Mouse (Mus musculus) brain, embryonic 14.5 days (tissue): ENCODE measurements around the gene Tubgcp6.

Experiments used
- CTCF ChIP-seq: fragments of 200-500 bp; IDR thresholded peaks from 2 replicates; pipeline ENCODE4 v1.5.1; 2012; ENCODE audit warnings: inconsistent platforms, mild to moderate bottlenecking, moderate library complexity, borderline replicate concordance; ENCODE audit not compliant: insufficient read depth, insufficient read length; ENCODE audit errors: extremely low read depth
- POLR2A ChIP-seq: fragments of 200-500 bp; IDR thresholded peaks from 2 replicates; pipeline ENCODE4 v1.6.1; 2012; ENCODE audit warnings: mild to moderate bottlenecking, inconsistent platforms, borderline replicate concordance; ENCODE audit not compliant: poor library complexity, insufficient read depth, insufficient read length, severe bottlenecking; ENCODE audit errors: extremely low read depth

DNA sequence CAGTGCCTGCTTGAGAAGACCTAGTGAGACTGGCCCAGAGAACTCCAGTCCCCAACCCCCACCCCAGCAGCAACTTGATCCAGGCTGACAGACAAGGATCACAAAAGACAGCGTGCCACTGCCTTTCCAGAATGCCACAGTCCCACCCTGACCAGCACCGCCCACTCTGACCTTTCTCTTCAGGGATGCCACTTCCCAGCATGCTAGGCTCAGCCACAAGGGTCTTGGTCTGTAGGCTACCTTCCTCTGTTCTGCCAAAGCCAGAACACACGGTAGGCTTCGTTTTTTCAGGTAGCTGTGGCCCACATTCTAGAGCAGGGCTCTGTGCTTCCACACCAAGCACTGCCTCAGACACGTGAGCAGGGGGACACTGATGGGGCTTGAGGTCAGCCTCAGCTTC, 20.3 kb downstream of the Tubgcp6 start:
- TF ChIP-seq CTCF (no peak), POLR2A (no peak)
